Mouse (Mus musculus) urinary bladder, postnatal 4 days (tissue): ENCODE measurements around the gene Ssbp2.

Source experiments
- DNase-seq, 2 experiments: peaks; one replicate each; pipeline ENCODE4 v3.0.0; 2021 to 2022; ENCODE audit warnings: low spot score in 2 of 2

Ssbp2 gene

GRCm38 (mm10) chr13:91620541-91620940 lies 160.5 kb downstream of the Ssbp2 start:
- no peak for DNase-seq

DNA sequence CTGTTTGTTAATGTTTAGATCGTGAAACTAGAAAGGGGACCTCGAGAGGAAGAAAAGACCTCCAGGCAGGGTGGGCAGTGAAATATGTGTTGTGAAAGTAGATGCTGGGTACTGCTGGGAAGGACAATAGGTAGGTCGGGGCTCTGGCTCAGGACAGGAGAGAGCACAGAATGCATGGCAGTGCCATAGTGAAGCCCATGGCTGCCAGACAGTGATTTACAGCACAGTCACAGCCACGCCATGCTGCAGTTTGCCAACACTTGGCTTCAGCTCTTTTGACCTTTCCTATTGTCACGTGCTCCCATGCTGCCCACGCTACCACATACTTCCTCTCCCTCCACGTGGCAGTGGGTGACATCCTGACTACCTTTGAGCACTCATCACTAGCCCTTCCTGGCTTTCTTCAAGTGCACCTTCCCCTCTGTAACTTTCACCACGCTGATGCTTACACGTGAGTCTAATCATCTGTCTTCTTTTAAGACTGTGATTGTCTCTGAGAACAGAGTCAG lies 171.3 kb downstream of the Ssbp2 start:
- DNase-seq: no peak

DNA sequence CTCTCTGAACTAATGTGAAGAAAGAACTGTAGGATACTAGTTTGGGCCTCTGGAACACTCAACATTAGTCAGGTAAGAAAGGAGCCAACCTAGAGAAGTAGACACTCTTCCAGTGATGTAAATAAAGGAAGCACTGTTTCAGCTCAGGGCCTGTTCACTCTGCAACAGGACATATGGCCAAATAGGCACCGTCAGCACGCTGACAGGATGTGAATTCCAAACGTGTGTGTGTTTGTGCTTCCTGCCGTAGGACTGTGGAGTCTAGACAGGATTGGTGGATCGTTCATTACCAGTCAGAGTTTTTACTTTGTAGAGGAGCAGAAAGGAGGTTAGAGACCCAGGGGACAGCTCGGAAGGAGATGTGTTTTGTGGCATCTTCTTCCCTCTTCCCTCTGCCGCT lies 174.0 kb downstream of the Ssbp2 start:
- no peak for DNase-seq

DNA sequence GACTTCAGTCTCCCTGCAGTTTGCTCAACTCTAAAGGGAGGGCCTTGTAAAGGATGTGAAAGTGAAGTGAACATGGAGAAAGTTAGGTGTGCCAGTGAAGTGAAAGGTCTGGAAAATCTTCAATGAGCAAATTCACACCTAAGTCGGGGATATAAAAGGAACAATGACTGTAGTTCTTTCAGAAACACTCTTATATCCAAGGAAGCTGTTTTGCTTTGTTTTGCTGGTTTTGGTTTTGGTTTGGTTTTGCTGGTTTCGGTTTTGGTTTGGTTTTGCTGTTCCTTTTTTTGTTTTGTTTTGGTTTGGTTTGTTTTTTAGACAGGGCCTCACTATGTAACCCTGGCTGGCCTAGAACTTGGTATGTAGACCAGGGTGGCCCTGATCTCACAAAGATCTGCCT lies 175.9 kb downstream of the Ssbp2 start:
- no peak for DNase-seq

DNA sequence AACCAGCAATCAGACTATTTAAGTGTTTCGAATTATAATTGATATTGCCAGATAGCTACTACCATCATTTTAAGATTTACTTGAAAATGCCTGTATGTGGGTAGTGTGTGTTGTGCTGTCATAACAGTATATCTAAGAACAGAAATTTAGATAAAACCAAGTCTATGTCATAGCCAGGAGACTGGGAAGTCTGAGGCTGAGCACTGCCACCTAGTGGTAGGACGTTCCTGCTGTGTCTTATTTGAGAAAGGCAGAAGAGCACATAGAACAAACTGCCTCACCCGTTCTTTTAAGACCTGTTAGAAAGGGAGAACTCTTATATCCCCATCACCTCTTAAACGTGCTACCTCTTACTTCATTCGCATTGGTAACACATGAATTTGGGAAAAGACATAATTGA lies 176.7 kb downstream of the Ssbp2 start:
- DNase-seq: peak; percentile 43 to 80

GRCm38 (mm10) chr13:91638836-91639235 lies 178.8 kb downstream of the Ssbp2 start:
- no peak for DNase-seq

GRCm38 (mm10) chr13:91640219-91640618 lies 180.1 kb downstream of the Ssbp2 start:
- DNase-seq: no peak

GRCm38 (mm10) chr13:91648240-91648639 lies 188.2 kb downstream of the Ssbp2 start:
- no peak for DNase-seq

DNA sequence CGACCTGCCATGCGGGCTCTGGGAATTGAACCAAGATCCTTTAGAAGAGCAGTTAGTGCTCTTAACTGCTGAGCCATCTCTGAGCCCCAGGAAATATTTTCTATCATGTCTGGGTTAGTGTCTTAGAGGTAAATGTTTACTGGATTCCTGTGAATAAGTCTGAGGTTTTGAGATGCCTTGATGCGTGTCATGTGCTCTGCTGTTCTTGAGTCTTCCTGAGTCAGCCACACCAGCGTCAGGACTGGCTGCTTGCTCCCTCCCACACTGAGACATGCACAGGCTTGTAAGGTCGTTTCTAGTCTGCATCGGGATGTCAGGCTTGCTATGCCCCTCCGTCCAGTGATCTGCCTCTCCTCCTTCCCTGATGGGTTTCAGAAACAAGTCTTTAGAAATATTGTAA lies 189.8 kb downstream of the Ssbp2 start:
- DNase-seq: no peak

DNA sequence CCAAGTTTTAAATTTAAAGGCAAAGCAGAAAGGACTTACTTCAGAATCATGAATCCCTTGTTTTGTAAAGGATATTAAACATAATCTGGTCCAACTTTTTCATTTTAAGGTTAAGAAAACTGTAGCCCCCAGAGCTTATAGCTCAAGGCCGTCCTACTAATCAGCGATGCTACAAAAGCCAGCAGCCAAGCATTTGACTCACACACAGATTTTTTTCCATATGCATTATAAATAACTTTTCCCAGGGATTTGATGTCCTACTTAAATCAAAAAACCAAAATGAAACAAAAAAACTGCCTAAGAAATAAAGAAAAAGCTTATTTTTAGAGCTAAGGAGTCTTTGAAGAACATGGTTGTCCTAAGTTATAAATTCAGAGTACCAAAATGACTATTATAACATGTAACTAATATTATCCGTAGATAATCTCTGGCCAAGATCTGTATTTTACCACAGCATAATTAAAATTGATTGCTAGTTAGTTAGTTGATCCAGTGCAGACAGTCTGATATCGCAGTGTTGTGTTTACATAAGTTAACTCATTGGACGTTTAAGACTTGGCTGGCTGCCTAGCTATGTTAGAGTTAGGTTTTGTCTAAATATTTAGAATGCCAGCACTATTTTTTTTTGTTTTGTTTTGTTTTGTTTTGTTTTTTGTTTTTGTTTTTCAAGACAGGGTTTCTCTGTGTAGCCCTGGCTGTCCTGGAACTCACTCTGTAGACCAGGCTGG lies 201.1 kb downstream of the Ssbp2 start:
- no peak for DNase-seq

DNA sequence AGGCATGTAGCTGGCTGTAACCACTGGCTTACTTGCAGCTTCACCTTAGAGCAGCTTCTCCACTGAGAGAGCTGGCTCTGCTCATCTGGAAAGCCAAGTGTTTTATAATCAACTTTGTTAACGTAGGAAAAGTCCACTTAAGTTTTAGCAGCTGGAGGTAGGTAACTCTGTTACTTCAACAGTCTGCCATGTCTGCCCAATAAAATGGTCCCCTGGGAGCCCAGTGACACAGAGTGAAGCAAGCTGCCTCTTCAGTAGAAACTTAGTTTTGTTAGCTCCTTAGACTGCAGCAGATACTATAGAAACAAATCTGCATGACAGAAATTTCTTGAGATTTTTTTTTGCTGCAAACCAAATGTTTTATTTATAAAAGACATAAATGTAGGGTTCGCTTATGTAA lies 202.7 kb downstream of the Ssbp2 start:
- DNase-seq: no peak

- no peak for DNase-seq
Measured at GRCm38 (mm10) chr13:91673241-91673640, 213.2 kb downstream of the Ssbp2 start.

- no peak for DNase-seq
Measured at GRCm38 (mm10) chr13:91680764-91681437, 220.8 kb downstream of the Ssbp2 start.

DNA sequence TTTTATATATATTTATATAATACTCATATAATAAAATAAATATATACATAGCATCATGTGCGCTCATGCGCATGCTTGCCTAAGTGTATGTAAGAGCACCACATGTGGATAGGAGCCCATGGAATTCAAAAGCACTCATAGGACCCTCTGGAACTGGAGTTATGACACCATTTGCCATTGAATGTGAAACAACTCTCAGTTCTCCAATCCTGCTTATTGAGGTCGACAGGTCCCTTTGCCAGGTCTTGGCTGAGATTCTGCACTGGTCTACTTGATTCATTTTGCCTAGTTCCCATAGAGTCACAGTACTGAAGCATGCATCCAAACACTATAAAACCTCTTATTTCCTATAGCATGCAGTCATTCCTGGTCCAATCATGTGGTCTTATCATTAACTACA lies 221.4 kb downstream of the Ssbp2 start:
- no peak for DNase-seq

- no peak for DNase-seq
Measured at GRCm38 (mm10) chr13:91690118-91690517, 230.0 kb downstream of the Ssbp2 start.

GRCm38 (mm10) chr13:91693615-91694014 lies 233.5 kb downstream of the Ssbp2 start:
- no peak for DNase-seq

DNA sequence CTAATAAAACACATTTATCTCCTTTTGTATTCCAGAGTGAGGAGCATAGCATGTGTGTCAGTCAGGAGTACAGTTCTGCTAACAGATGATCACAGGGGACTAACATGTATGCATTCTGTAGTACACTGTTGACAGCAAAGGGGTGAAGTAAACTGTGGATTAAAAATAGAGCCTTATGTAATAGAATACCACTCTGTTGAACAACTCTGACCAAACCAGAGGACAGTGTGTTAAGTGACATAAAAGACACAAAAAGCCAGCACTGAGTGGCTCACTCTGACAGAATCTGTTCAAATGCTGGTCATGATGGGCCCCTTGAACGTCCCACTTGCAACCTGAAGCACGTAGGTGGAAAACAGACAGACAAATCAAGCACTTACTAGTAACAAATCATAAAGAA lies 235.3 kb downstream of the Ssbp2 start:
- no peak for DNase-seq

DNA sequence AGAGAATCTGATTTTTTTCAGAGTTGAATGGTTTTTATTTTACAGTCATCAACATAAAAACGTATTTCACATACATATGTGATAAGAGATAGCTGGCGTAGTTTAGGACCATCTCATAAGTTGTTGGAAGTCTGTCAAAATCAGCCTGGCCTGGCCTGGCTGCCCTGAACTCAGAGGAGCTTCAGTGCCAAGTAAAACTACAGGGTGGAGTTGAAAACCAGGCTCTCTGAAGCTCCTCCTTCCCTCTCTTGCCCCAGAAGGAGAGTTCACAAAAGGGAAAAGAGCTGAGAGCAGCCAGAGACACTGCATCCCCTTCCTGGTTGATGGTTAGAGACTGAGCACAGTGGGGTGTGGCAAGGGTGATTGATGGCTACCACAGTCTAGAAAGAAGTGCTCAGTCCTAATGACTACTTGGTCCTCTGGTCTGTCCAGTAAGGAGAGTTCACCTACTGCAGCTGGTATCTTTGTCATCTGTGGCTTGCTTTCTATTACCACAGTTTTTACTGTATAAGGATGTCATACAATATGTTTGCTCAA lies 236.1 kb downstream of the Ssbp2 start:
- DNase-seq: no peak

DNA sequence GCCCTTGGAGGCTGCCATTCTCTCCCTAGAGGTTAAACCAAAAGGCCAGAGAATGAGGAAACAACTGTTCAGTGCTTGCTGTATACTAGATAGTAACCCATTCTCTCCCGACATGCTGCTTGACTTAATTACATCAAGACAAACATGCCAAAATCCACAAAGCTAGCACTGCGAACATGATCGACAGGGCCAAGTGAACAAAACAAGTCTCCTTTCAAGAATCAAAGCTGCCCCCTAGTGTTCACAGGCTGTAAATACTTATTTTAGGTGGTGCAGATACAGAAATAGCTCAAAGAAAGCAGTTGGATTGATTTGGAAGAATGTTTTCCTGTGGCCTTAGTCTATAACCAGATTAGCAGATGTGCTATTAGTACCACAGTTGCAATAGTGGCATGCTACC lies 236.9 kb downstream of the Ssbp2 start:
- DNase-seq: no peak

GRCm38 (mm10) chr13:91702337-91702736 lies 242.3 kb downstream of the Ssbp2 start:
- DNase-seq: no peak

- no peak for DNase-seq
Measured at GRCm38 (mm10) chr13:91719487-91719886, 259.4 kb downstream of the Ssbp2 start.

DNA sequence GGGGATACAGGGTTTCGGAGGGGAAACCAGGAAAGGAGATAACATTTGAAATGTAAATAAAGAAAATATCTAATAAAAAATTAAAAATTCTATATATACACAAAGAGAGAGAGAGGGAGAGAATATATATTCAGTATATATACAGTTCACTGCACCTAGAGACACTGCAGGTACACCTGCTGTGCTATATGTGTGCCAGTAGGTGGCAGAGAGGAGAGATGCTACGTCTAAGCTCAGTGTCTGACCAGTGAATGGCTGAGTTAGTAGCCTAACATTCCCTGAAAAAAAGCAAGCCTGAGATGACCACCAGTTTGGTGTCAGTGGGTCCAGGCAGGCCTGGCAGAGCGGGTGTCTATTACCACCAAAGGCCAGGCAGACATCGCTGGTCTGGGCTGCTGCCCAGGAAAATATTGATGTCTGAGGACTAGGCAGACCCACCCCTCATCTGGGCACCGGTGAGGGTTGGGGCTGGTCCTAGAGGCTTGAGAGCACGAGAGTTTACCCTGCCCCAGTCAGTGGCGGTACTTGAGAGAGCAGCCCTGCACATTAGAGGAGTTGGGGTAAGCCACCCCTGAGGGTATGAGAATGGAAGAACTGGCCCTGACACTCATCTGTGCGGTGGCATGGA lies 263.1 kb downstream of the Ssbp2 start:
- DNase-seq: no peak

DNA sequence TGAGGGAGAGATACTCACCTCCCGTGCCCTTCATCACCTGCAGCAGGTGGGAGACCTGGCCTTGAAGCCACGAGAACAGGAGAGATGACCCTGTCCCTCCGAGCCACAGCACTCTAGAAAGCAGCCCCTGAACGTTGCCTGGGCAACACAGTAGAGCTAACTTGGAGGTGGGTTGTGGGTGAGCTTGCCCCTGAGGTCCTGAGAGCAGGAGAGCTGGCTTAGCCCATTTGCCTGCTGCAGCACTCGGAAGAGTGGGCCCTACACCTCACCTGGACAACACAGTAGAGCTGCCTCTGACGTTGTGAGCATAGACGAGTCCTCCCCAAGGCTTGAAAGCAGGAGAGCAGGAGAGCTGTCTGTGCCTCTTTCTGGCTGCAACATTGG lies 263.6 kb downstream of the Ssbp2 start:
- DNase-seq: no peak
